8 mouse cellular contexts compared by ENCODE assay signal in genomic region chr10:79883297-79884084, GRCm38 (mm10). TPM values are rescaled to one million over a fixed set of nuclear protein-coding genes. Genes with fewer than 3 reads are reported as not detected.
DNase-seq lines count a peak whose midpoint lies in the region; ATAC-seq and TF ChIP-seq lines count a peak whose summit lies in the region.

No protein-coding gene starts in this region.

- H3K27ac ChIP-seq in limb, embryonic 14.5 days (replicated peaks; ENCODE audit: low read depth, low read length): no peak overlapping the region

- no peaks in the 10 kb centered on the region for H3K9me3 ChIP-seq in limb, embryonic 14.5 days (ENCODE audit: control insufficient read depth, low read length)

- H3K36me3 ChIP-seq in limb, embryonic 14.5 days (ENCODE audit: control insufficient read depth, insufficient read depth, low read length): no peaks in the 10 kb centered on the region

- no peaks in the 10 kb centered on the region for H3K27me3 ChIP-seq in limb, embryonic 14.5 days (ENCODE audit: control insufficient read depth, insufficient read depth, low read length)

- H3K9ac ChIP-seq in limb, embryonic 14.5 days (ENCODE audit: low read depth, low read length, severe bottlenecking): no peak overlapping the region

- peak; percentile 89 for DNase-seq in 416B (ENCODE audit: low read depth)
- DNase-seq in gastrocnemius, postnatal 25 days: peak; percentile 59
- peak; percentile 79 to 87 for DNase-seq in kidney, adult 8-10 months
- DNase-seq in limb, embryonic 14.5 days (ENCODE audit: low spot score): peak; percentile 63
- DNase-seq in monocyte, adult 2 months (ENCODE audit: low read depth in 1 of 2, low spot score in 2 of 2): peak; percentile 46 to 67
- DNase-seq in spleen, postnatal 4 days (ENCODE audit: low spot score in 2 of 2): peak; percentile 75 to 92

- H3K4me2 ChIP-seq in limb, embryonic 14.5 days (replicated peaks; ENCODE audit: low read depth, low read length, severe bottlenecking): no peak overlapping the region

- H3K4me3 ChIP-seq in limb, embryonic 14.5 days (replicated peaks; ENCODE audit: low read length): no peak overlapping the region

- ATAC-seq in activated CD4-positive, CD25-positive, alpha-beta regulatory T cell, adult 4 months: peak; percentile 28
- ATAC-seq in common myeloid progenitor, adult 5-6 weeks (replicated peaks; ENCODE audit: low read depth, poor library complexity, severe bottlenecking): peak; percentile 34
- ATAC-seq in limb, embryonic 14.5 days (ENCODE audit: low FRiP score, low read depth): peak; percentile 45; the same call in 1 of the 2 replicates

- H3K4me1 ChIP-seq in limb, embryonic 14.5 days (ENCODE audit: control insufficient read depth, insufficient read depth, low read length): peaks cover 6% of the 10 kb centered on the region; the same call in 1 of the 2 replicates

- 16% methylated on average over 22 of the region's 22 CpGs for WGBS in limb, embryonic 14.5 days

- TF ChIP-seq POLR2A in limb, embryonic 14.5 days (IDR thresholded peaks at IDR 0.05; ENCODE audit: borderline replicate concordance, extremely low read depth, insufficient read depth, insufficient read length): no peak

RNA-seq across cellular contexts. Expression of gene Elane, which starts 2.6 kb away (rescaled TPM):
- polyA plus RNA-seq in activated CD4-positive, CD25-positive, alpha-beta regulatory T cell, adult 4 months (2017; shearing (Covaris generic)): not detected
- 61.2 and 92.1 TPM in 2 replicates for total RNA-seq in common myeloid progenitor, adult 5-6 weeks (2017)
- not detected for total RNA-seq in gastrocnemius, postnatal 25 days (2021)
- 0.35 and 1.8 TPM in 2 replicates for polyA plus RNA-seq in limb, embryonic 14.5 days (2012; rRNA removed)
- polyA plus RNA-seq in limb, embryonic 14.5 days (2014; fragmentation: Nextera tagmentation; extraction: Ambion mirVana): 0.62 and 1.2 TPM in 2 replicates

RNA-seq across cellular contexts. Expression of gene Cfd, which starts 7.2 kb away (rescaled TPM):
- polyA plus RNA-seq in activated CD4-positive, CD25-positive, alpha-beta regulatory T cell, adult 4 months (2017; shearing (Covaris generic)): not detected
- total RNA-seq in common myeloid progenitor, adult 5-6 weeks (2017): not detected in 2 replicates
- total RNA-seq in gastrocnemius, postnatal 25 days (2021): 100 to 1,000 TPM in 1 of 2 experiments, 10 to 100 TPM in 1; 12.5 to 381 TPM
- 1.1 and 2.3 TPM in 2 replicates for polyA plus RNA-seq in limb, embryonic 14.5 days (2012; rRNA removed)
- polyA plus RNA-seq in limb, embryonic 14.5 days (2014; fragmentation: Nextera tagmentation; extraction: Ambion mirVana): not detected in 2 replicates

RNA-seq across cellular contexts. Expression of gene Plppr3, which starts 9.1 kb away (rescaled TPM):
- 1 to 10 TPM; 1.6 to 2.1 TPM for polyA plus RNA-seq in activated CD4-positive, CD25-positive, alpha-beta regulatory T cell, adult 4 months (2017; shearing (Covaris generic))
- 40.8 and 46.6 TPM in 2 replicates for total RNA-seq in common myeloid progenitor, adult 5-6 weeks (2017)
- total RNA-seq in gastrocnemius, postnatal 25 days (2021): under 1 TPM; 0.13 to 0.27 TPM
- polyA plus RNA-seq in limb, embryonic 14.5 days (2012; rRNA removed): 220 and 326 TPM in 2 replicates
- 61.5 and 79.7 TPM in 2 replicates for polyA plus RNA-seq in limb, embryonic 14.5 days (2014; fragmentation: Nextera tagmentation; extraction: Ambion mirVana)

RNA-seq across cellular contexts. Expression of gene Prtn3, which starts 9.2 kb away (rescaled TPM):
- polyA plus RNA-seq in activated CD4-positive, CD25-positive, alpha-beta regulatory T cell, adult 4 months (2017; shearing (Covaris generic)): not detected
- total RNA-seq in common myeloid progenitor, adult 5-6 weeks (2017): 131 and 159 TPM in 2 replicates
- total RNA-seq in gastrocnemius, postnatal 25 days (2021): under 1 TPM in 1 of 2 experiments, not detected in 1; 0.35 TPM
- polyA plus RNA-seq in limb, embryonic 14.5 days (2012; rRNA removed): 10.3 and 17.3 TPM in 2 replicates
- polyA plus RNA-seq in limb, embryonic 14.5 days (2014; fragmentation: Nextera tagmentation; extraction: Ambion mirVana): 5.9 and 8.2 TPM in 2 replicates

RNA-seq across cellular contexts. Expression of gene Med16, which starts 25.2 kb away (rescaled TPM):
- 10 to 100 TPM in 1 of 2 experiments, 1 to 10 TPM in 1; 6.7 to 10.5 TPM for polyA plus RNA-seq in activated CD4-positive, CD25-positive, alpha-beta regulatory T cell, adult 4 months (2017; shearing (Covaris generic))
- total RNA-seq in common myeloid progenitor, adult 5-6 weeks (2017): 17.3 and 19.3 TPM in 2 replicates
- total RNA-seq in gastrocnemius, postnatal 25 days (2021): 10 to 100 TPM; 29.2 to 34.4 TPM
- polyA plus RNA-seq in limb, embryonic 14.5 days (2012; rRNA removed): 54.6 and 73.8 TPM in 2 replicates
- 33.4 and 38.3 TPM in 2 replicates for polyA plus RNA-seq in limb, embryonic 14.5 days (2014; fragmentation: Nextera tagmentation; extraction: Ambion mirVana)

Comparison
In these comparisons a context has a peak if more than half of its experiments do, and no peak if none do; other contexts are left out.
1. RNA of gene Elane, which starts 2.6 kb away (total RNA-seq): 61.2 to 92.1 TPM in common myeloid progenitor, adult 5-6 weeks; not detected in gastrocnemius, postnatal 25 days; every median in the first group is over 10 times any median in the second.
2. RNA of gene Cfd, which starts 7.2 kb away (total RNA-seq): 12.5 to 381 TPM in gastrocnemius, postnatal 25 days; not detected in common myeloid progenitor, adult 5-6 weeks; every median in the first group is over 10 times any median in the second.
3. RNA of gene Plppr3, which starts 9.1 kb away (total RNA-seq): 40.8 to 46.6 TPM in common myeloid progenitor, adult 5-6 weeks; 0.13 to 0.27 TPM in gastrocnemius, postnatal 25 days; every median in the first group is over 10 times any median in the second.
4. Peak in every context shown above with its lines, with median percentiles within 50 percentile points of each other: DNase-seq and ATAC-seq.